9 mouse cellular contexts compared by ENCODE assay signal in genomic region chr8:85380824-85381209, GRCm38 (mm10). TPM values are rescaled to one million over a fixed set of nuclear protein-coding genes. Genes with fewer than 3 reads are reported as not detected.
A peak's percentile ranks its signal among the peaks of the same experiment; 100 is the strongest.
DNase-seq lines count a peak whose midpoint lies in the region; ATAC-seq lines count a peak whose summit lies in the region.
"Had no signal": no experiment of that assay in that cellular context is flagged by ENCODE, and none has a peak within 500 bp of the region (broad histone marks: within the 10 kb centered on the region; RNA-seq: fewer than 3 reads in every experiment).

No protein-coding gene starts in this region.

- no peak overlapping the region for H3K27ac ChIP-seq in hindbrain, embryonic 11.5 days (ENCODE audit: low read depth, low read length)

- no peaks in the 10 kb centered on the region for H3K36me3 ChIP-seq in hindbrain, embryonic 11.5 days (ENCODE audit: control insufficient read depth, insufficient read depth, low read length)

- peak; percentile 79 for ATAC-seq in megakaryocyte, adult 5-6 weeks (ENCODE audit: poor library complexity, severe bottlenecking)
- no peak for ATAC-seq in hindbrain, embryonic 11.5 days (ENCODE audit: low FRiP score)

- H3K27me3 ChIP-seq in hindbrain, embryonic 11.5 days (ENCODE audit: control insufficient read depth, insufficient read depth, low read length) = no peaks in the 10 kb centered on the region

- H3K4me1 ChIP-seq in hindbrain, embryonic 11.5 days (replicated peaks; ENCODE audit: control insufficient read depth, insufficient read depth, low read length) = no peaks in the 10 kb centered on the region

- no peaks in the 10 kb centered on the region for H3K9me3 ChIP-seq in hindbrain, embryonic 11.5 days (ENCODE audit: control insufficient read depth, low read length)

- no peak overlapping the region for H3K4me3 ChIP-seq in hindbrain, embryonic 11.5 days (ENCODE audit: low read depth, low read length)

- H3K9ac ChIP-seq in hindbrain, embryonic 11.5 days (ENCODE audit: low read depth, low read length) = no peak overlapping the region

- H3K4me2 ChIP-seq in hindbrain, embryonic 11.5 days (replicated peaks; ENCODE audit: low read depth, low read length) = no peak overlapping the region

- 80% methylated on average over 8 of the region's 8 CpGs for WGBS in hindbrain, embryonic 11.5 days

- peak; percentile 51 for DNase-seq in kidney, adult 11 months
- DNase-seq in kidney, adult 18-20 months = no peak
- DNase-seq in heart, adult 9 months (ENCODE audit: low spot score in 2 of 2) = peak; percentile 86 to 89
- peak; percentile 64 for DNase-seq in kidney, postnatal 14 days
- DNase-seq in frontal cortex, postnatal 36 days (ENCODE audit: low spot score in 2 of 2) = no peak
- no peak for DNase-seq in hindbrain, embryonic 11.5 days (ENCODE audit: low spot score)
- DNase-seq in frontal cortex, adult 2 months (ENCODE audit: extremely low spot score in 1 of 2, low spot score in 1 of 2) = no peak

RNA-seq across cellular contexts. Expression of gene Mylk3, which starts 5.3 kb away (rescaled TPM):
- 0.20 and 0.43 TPM in 2 replicates for total RNA-seq in megakaryocyte, adult 5-6 weeks (2015)
- total RNA-seq in megakaryocyte, adult 5-6 weeks (2017) = 1.7 and 1.9 TPM in 2 replicates
- 1.2 and 2.1 TPM in 2 replicates for polyA plus RNA-seq in hindbrain, embryonic 11.5 days (2014; fragmentation: Nextera tagmentation; extraction: Ambion mirVana)
- polyA plus RNA-seq in frontal cortex, adult 2 months (2012; rRNA removed) = 1.1 and 2.8 TPM in 2 replicates
- polyA plus RNA-seq: small intestine, adult 2 months had no signal

RNA-seq across cellular contexts. Expression of gene 4921524J17Rik, which starts 51.8 kb away (rescaled TPM):
- 21.1 and 21.2 TPM in 2 replicates for total RNA-seq in megakaryocyte, adult 5-6 weeks (2015)
- 28.9 and 54.2 TPM in 2 replicates for total RNA-seq in megakaryocyte, adult 5-6 weeks (2017)
- polyA plus RNA-seq in hindbrain, embryonic 11.5 days (2014; fragmentation: Nextera tagmentation; extraction: Ambion mirVana) = 48.3 and 50.2 TPM in 2 replicates
- 14.5 and 15.2 TPM in 2 replicates for polyA plus RNA-seq in frontal cortex, adult 2 months (2012; rRNA removed)

Comparison
In these comparisons a context has a peak if more than half of its experiments do, and no peak if none do; other contexts are left out.
1. DNase-seq: peak in kidney, adult 11 months (single experiment), heart, adult 9 months (2 of 2) and kidney, postnatal 14 days (single experiment); none in kidney, adult 18-20 months (single experiment), frontal cortex, postnatal 36 days (0 of 2), hindbrain, embryonic 11.5 days (single experiment) and frontal cortex, adult 2 months (0 of 2).